Mouse (Mus musculus) thymus, postnatal 14 days (tissue): ENCODE data around the gene Rrp7a.

Experiments used
- DNase-seq: peaks from one replicate; pipeline ENCODE4 v3.0.0; 2021

Rrp7a gene

GRCm38 (mm10) chr15:83111290-83111689 lies 11.3 kb downstream of the Rrp7a start:
- no peak for DNase-seq

- no peak for DNase-seq
Measured at GRCm38 (mm10) chr15:83107814-83108213, 14.8 kb downstream of the Rrp7a start.

- DNase-seq, result no peak
Measured at GRCm38 (mm10) chr15:83106426-83106825, 16.2 kb downstream of the Rrp7a start.

- no peak for DNase-seq
Measured at GRCm38 (mm10) chr15:83103111-83103510, 19.5 kb downstream of the Rrp7a start.

- no peak for DNase-seq
Measured at GRCm38 (mm10) chr15:83100332-83100662, 22.3 kb downstream of the Rrp7a start.

GRCm38 (mm10) chr15:83099533-83100331 lies 22.9 kb downstream of the Rrp7a start:
- peak; percentile 95 for DNase-seq

GRCm38 (mm10) chr15:83095950-83096349 lies 26.7 kb downstream of the Rrp7a start:
- DNase-seq, result peak; percentile 44

- DNase-seq, result no peak
Measured at GRCm38 (mm10) chr15:83093687-83094086, 28.9 kb downstream of the Rrp7a start.

GRCm38 (mm10) chr15:83090874-83091273 lies 31.7 kb downstream of the Rrp7a start:
- no peak for DNase-seq

- DNase-seq, result no peak
Measured at GRCm38 (mm10) chr15:83089429-83089605, 33.3 kb downstream of the Rrp7a start, which contains the start of gene Serhl. Serhl (plus strand) TSS chr15:83089506.

- DNase-seq, result no peak
Measured at GRCm38 (mm10) chr15:83088495-83089428, 33.8 kb downstream of the Rrp7a start.

GRCm38 (mm10) chr15:83086636-83087328 lies 35.8 kb downstream of the Rrp7a start:
- DNase-seq, result no peak

- DNase-seq, result peak; percentile 73
Measured at GRCm38 (mm10) chr15:83085901-83086300, 36.7 kb downstream of the Rrp7a start.

GRCm38 (mm10) chr15:83084022-83084640 lies 38.5 kb downstream of the Rrp7a start:
- DNase-seq, result peak; percentile 41

- DNase-seq, result no peak
Measured at GRCm38 (mm10) chr15:83083530-83083929, 39.1 kb downstream of the Rrp7a start.

- peak; percentile 25 for DNase-seq
Measured at GRCm38 (mm10) chr15:83075607-83076525, 46.7 kb downstream of the Rrp7a start.

GRCm38 (mm10) chr15:83074179-83074578 lies 48.4 kb downstream of the Rrp7a start:
- no peak for DNase-seq

- DNase-seq, result no peak
Measured at GRCm38 (mm10) chr15:83071752-83072151, 50.8 kb downstream of the Rrp7a start.

GRCm38 (mm10) chr15:83070942-83071341 lies 51.7 kb downstream of the Rrp7a start:
- DNase-seq, result no peak

GRCm38 (mm10) chr15:83068270-83068669 lies 54.3 kb downstream of the Rrp7a start:
- DNase-seq, result no peak

GRCm38 (mm10) chr15:83065543-83065942 lies 57.1 kb downstream of the Rrp7a start:
- no peak for DNase-seq
